Mouse (Mus musculus) cortical plate, adult 2 months (tissue): Measurements from ENCODE around the gene Degs2.

Source experiments
- CTCF ChIP-seq: fragments of 200-500 bp; IDR thresholded peaks from 2 replicates; pipeline ENCODE4 v1.5.1; 2011; ENCODE audit warnings: mild to moderate bottlenecking, control low read depth, low read length; ENCODE audit not compliant: insufficient read depth; ENCODE audit errors: extremely low read depth
- POLR2A ChIP-seq: fragments of 200-500 bp; IDR thresholded peaks from 2 replicates; pipeline ENCODE4 v1.6.1; 2011; ENCODE audit warnings: mild to moderate bottlenecking, low read length, control low read depth; ENCODE audit not compliant: insufficient read depth; ENCODE audit errors: extremely low read depth

GRCm38 (mm10) chr12:108678366-108678765 lies 23.7 kb downstream of the Degs2 start:
- TF ChIP-seq CTCF (no peak), POLR2A (no peak)
